ENCODE assay signal across 25 mouse cellular contexts in the genomic region with DNA sequence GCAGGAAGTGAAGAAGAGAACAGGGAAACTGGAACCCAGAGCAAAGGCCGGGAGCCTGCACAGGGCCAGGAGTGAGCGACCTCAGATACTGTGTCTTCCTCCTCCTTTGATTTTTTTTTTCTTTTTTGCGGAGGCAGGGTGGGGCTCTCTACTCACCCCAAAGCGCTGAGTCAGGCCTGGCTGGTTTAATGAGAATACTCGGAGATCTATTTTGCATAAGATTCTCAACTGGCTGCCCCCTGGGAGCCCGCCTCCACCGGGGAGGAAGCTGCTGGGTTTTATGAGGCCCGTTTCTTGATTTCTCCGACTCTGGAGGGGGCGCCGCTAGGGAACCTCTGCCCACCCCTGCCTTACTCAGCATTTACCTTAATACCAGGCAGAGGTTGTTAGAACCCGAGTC.
DNase-seq lines count a peak whose midpoint lies in the region; ATAC-seq and TF ChIP-seq lines count a peak whose summit lies in the region.
"Had no signal": no experiment of that assay in that cellular context is flagged by ENCODE, and none has a peak within 500 bp of the region (broad histone marks: within the 10 kb centered on the region; RNA-seq: fewer than 3 reads in every experiment).

No protein-coding gene starts in this region.

- H3K9ac ChIP-seq in forebrain, embryonic 14.5 days (ENCODE audit: low read length) = no peak overlapping the region
- H3K9ac ChIP-seq in forebrain, embryonic 12.5 days = no peak overlapping the region
- H3K9ac ChIP-seq in kidney, embryonic 15.5 days = no peak overlapping the region
- H3K9ac ChIP-seq: embryonic facial prominence, embryonic 15.5 days; heart, embryonic 15.5 days; liver, postnatal 0 days; neural tube, embryonic 12.5 days had no signal

- H3K36me3 ChIP-seq in forebrain, embryonic 14.5 days (ENCODE audit: control insufficient read depth, insufficient read depth, low read length) = no peaks in the 10 kb centered on the region
- H3K36me3 ChIP-seq in forebrain, embryonic 12.5 days (replicated peaks) = no peaks in the 10 kb centered on the region
- H3K36me3 ChIP-seq in kidney, embryonic 15.5 days = no peaks in the 10 kb centered on the region
- H3K36me3 ChIP-seq in E14TG2a.4 (ENCODE audit: insufficient read depth, low read length) = no peaks in the 10 kb centered on the region
- H3K36me3 ChIP-seq: embryonic facial prominence, embryonic 15.5 days; heart, embryonic 15.5 days; neural tube, embryonic 12.5 days had no signal

- no peak for TF ChIP-seq CTCF in E14TG2a.4 (conservative IDR thresholded peaks at IDR 0.05; ENCODE audit: low read length)

- no peaks in the 10 kb centered on the region for H3K9me3 ChIP-seq in forebrain, embryonic 14.5 days (replicated peaks; ENCODE audit: control insufficient read depth, low read length)
- H3K9me3 ChIP-seq in forebrain, embryonic 12.5 days = no peaks in the 10 kb centered on the region; the same call in 1 of the 2 replicates
- H3K9me3 ChIP-seq in kidney, embryonic 15.5 days (replicated peaks) = no peaks in the 10 kb centered on the region
- H3K9me3 ChIP-seq in E14TG2a.4 (ENCODE audit: low read length) = peaks cover 5% of the 10 kb centered on the region
- H3K9me3 ChIP-seq: embryonic facial prominence, embryonic 15.5 days; heart, embryonic 15.5 days had no signal

- DNase-seq in forebrain, embryonic 14.5 days (ENCODE audit: low spot score) = peak; percentile 29
- DNase-seq in kidney, postnatal 36 days = peak; percentile 9 to 27
- DNase-seq in ZHBTc4 (ENCODE audit: low read depth, low spot score) (peak; percentile 47), adipocyte (ENCODE audit: low spot score) (no peak)
- DNase-seq in layer of hippocampus, postnatal 36 days = no peak
- DNase-seq: adrenal gland, postnatal 25 days; cerebellum, adult 2 months; cerebellum, postnatal 36 days; gastrocnemius, postnatal 10 days; heart, postnatal 4 days; kidney, postnatal 10 days; left cerebral cortex, postnatal 4 days; liver, postnatal 0 days; lung, postnatal 10 days; spleen, adult 18-20 months; thymus, adult 18-20 months; thymus, postnatal 4 days had no signal

- no peaks in the 10 kb centered on the region for H3K4me1 ChIP-seq in forebrain, embryonic 14.5 days (ENCODE audit: control insufficient read depth, insufficient read depth, low read length)
- peaks cover 16% of the 10 kb centered on the region for H3K4me1 ChIP-seq in forebrain, embryonic 12.5 days
- H3K4me1 ChIP-seq in kidney, embryonic 15.5 days = peaks cover 10% of the 10 kb centered on the region; the same call in 1 of the 2 replicates
- H3K4me1 ChIP-seq in E14TG2a.4 (replicated peaks; ENCODE audit: low read depth, low read length) = peaks cover 41% of the 10 kb centered on the region
- H3K4me1 ChIP-seq: embryonic facial prominence, embryonic 15.5 days had no signal

- ATAC-seq in forebrain, embryonic 14.5 days = no peak
- no peak for ATAC-seq in forebrain, embryonic 12.5 days (ENCODE audit: low FRiP score)
- no peak for ATAC-seq in kidney, embryonic 15.5 days (replicated peaks; ENCODE audit: low FRiP score)
- ATAC-seq: CD4-positive, CD25-positive, alpha-beta regulatory T cell, adult 4 months; liver, postnatal 0 days had no signal

- 25% methylated on average over 11 of the region's 12 CpGs for WGBS in forebrain, embryonic 14.5 days
- WGBS in forebrain, embryonic 12.5 days = 23% methylated on average over 12 of the region's 12 CpGs
- 10% methylated on average over 12 of the region's 12 CpGs for WGBS in kidney, embryonic 15.5 days

- no peaks in the 10 kb centered on the region for H3K27me3 ChIP-seq in forebrain, embryonic 14.5 days (replicated peaks; ENCODE audit: control insufficient read depth, insufficient read depth, low read length)
- H3K27me3 ChIP-seq in forebrain, embryonic 12.5 days = no peaks in the 10 kb centered on the region
- H3K27me3 ChIP-seq in kidney, embryonic 15.5 days = peaks cover 14% of the 10 kb centered on the region
- 0 out of 2 replicates have a peak, but pooled peaks cover 9% of the 10 kb centered on the region for H3K27me3 ChIP-seq in E14TG2a.4 (ENCODE audit: insufficient read depth, low read length)

- no peak overlapping the region for H3K4me2 ChIP-seq in forebrain, embryonic 14.5 days (ENCODE audit: low read length)
- H3K4me2 ChIP-seq in forebrain, embryonic 12.5 days = no peak overlapping the region
- H3K4me2 ChIP-seq in kidney, embryonic 15.5 days = no peak overlapping the region
- H3K4me2 ChIP-seq: embryonic facial prominence, embryonic 15.5 days; heart, embryonic 15.5 days; neural tube, embryonic 12.5 days had no signal

- H3K27ac ChIP-seq in forebrain, embryonic 14.5 days (ENCODE audit: low read depth, low read length) = no peak overlapping the region
- no peak overlapping the region for H3K27ac ChIP-seq in forebrain, embryonic 12.5 days
- no peak overlapping the region for H3K27ac ChIP-seq in kidney, embryonic 15.5 days
- H3K27ac ChIP-seq: embryonic facial prominence, embryonic 15.5 days; heart, embryonic 15.5 days; left cerebral cortex, adult 2 months; neural tube, embryonic 12.5 days had no signal

- H3K4me3 ChIP-seq in forebrain, embryonic 14.5 days (ENCODE audit: low read depth, low read length) = no peak overlapping the region
- no peak overlapping the region for H3K4me3 ChIP-seq in forebrain, embryonic 12.5 days (replicated peaks)
- H3K4me3 ChIP-seq in kidney, embryonic 15.5 days (replicated peaks) = no peak overlapping the region
- H3K4me3 ChIP-seq in E14TG2a.4 (replicated peaks; ENCODE audit: low read length) = peak overlapping the region; percentile 29; the same call in 1 of the 2 replicates
- H3K4me3 ChIP-seq: embryonic facial prominence, embryonic 15.5 days; heart, embryonic 15.5 days; left cerebral cortex, adult 2 months; neural tube, embryonic 12.5 days had no signal

Comparison
In these comparisons a context has a peak if more than half of its experiments do, and no peak if none do; other contexts are left out.
1. DNase-seq: peak in forebrain, embryonic 14.5 days (single experiment), kidney, postnatal 36 days (2 of 2) and ZHBTc4 (single experiment); none in adipocyte (single experiment) and layer of hippocampus, postnatal 36 days (0 of 2).